Mouse (Mus musculus) layer of hippocampus, postnatal 14 days (tissue): Measurements from ENCODE around the gene Cox10. TPM values are rescaled to one million over a fixed set of nuclear protein-coding genes. Genes with fewer than 3 reads are reported as not detected.
"Not testable (repeated sequence)": the region's sequence is repeated elsewhere in the genome, so short reads cannot be mapped to it uniquely, and the experiment has no call there.

Source experiments
- DNase-seq, 2 experiments: peaks; one replicate each; pipeline ENCODE4 v3.0.0; 2021 to 2022; ENCODE audit warnings: low spot score in 2 of 2, mixed read lengths in 1 of 2
- long read RNA-seq, 2 experiments: library from polyadenylated mRNA; stranded (forward); transcript quantifications; one replicate each; pipeline ENCODE4 v2.0.0; 2021
- total RNA-seq, 2 experiments: library from RNA; stranded (reverse); gene quantifications; 2 replicates each; pipeline ENCODE4 v1.2.3; 2021

Gene Cox10
- 10 to 100 TPM; 23.5 to 25.8 TPM for total RNA-seq
- long read RNA-seq, experiment 1, transcript Cox10-201 (7 exons, 2,915 nt) = major isoform, 28 of 33 reads
- long read RNA-seq, experiment 1, partial matches to known transcripts = 1 of 33 reads
- long read RNA-seq, experiment 1, other reads (novel, unspliced or antisense) = 4 of 33 reads
- long read RNA-seq, experiment 2, transcript Cox10-201 (7 exons, 2,915 nt) = major isoform, 30 of 41 reads
- long read RNA-seq, experiment 2, partial matches to known transcripts = 1 of 41 reads
- long read RNA-seq, experiment 2, other reads (novel, unspliced or antisense) = 10 of 41 reads

- peak; percentile 82 to 89 for DNase-seq
Observed at GRCm38 (mm10) chr11:64078956-64079726, at the start of gene Cox10. Gene Cox10 (minus strand): TSS chr11:64079468.

- no peak for DNase-seq
Observed at GRCm38 (mm10) chr11:64128016-64128415, 48.7 kb upstream of the Cox10 start.

GRCm38 (mm10) chr11:64125471-64125870 lies 46.2 kb upstream of the Cox10 start:
- DNase-seq = no peak

- not testable (repeated sequence) for DNase-seq
Observed at GRCm38 (mm10) chr11:64123174-64123573, 43.9 kb upstream of the Cox10 start.

- DNase-seq = no peak
Observed at GRCm38 (mm10) chr11:64116711-64117110, 37.4 kb upstream of the Cox10 start.

GRCm38 (mm10) chr11:64115822-64116221 lies 36.6 kb upstream of the Cox10 start:
- no peak for DNase-seq

- DNase-seq = no peak
Observed at GRCm38 (mm10) chr11:64115101-64115500, 35.8 kb upstream of the Cox10 start.

GRCm38 (mm10) chr11:64100060-64100459 lies 20.8 kb upstream of the Cox10 start:
- no peak for DNase-seq

- DNase-seq = no peak
Observed at GRCm38 (mm10) chr11:64093058-64093457, 13.8 kb upstream of the Cox10 start.

- no peak for DNase-seq
Observed at GRCm38 (mm10) chr11:64091150-64091549, 11.9 kb upstream of the Cox10 start.

GRCm38 (mm10) chr11:64089682-64090081 lies 10.4 kb upstream of the Cox10 start:
- DNase-seq = no peak

- no peak for DNase-seq
Observed at GRCm38 (mm10) chr11:64085888-64086287, 6.6 kb upstream of the Cox10 start.

- no peak for DNase-seq
Observed at GRCm38 (mm10) chr11:64079727-64080081, 436 bp upstream of the Cox10 start.

- no peak for DNase-seq
Observed at GRCm38 (mm10) chr11:64076212-64076611, 3.1 kb downstream of the Cox10 start.

GRCm38 (mm10) chr11:64073379-64073778 lies 5.9 kb downstream of the Cox10 start:
- DNase-seq = no peak

GRCm38 (mm10) chr11:64071536-64071935 lies 7.7 kb downstream of the Cox10 start:
- DNase-seq = no peak

- no peak for DNase-seq
Observed at GRCm38 (mm10) chr11:64066001-64066400, 13.3 kb downstream of the Cox10 start.

GRCm38 (mm10) chr11:64063130-64063529 lies 16.1 kb downstream of the Cox10 start:
- no peak for DNase-seq

- DNase-seq = no peak
Observed at GRCm38 (mm10) chr11:64062226-64062625, 17.0 kb downstream of the Cox10 start.

- no peak for DNase-seq
Observed at GRCm38 (mm10) chr11:64059305-64059704, 20.0 kb downstream of the Cox10 start.

- no peak for DNase-seq
Observed at GRCm38 (mm10) chr11:64058474-64058873, 20.8 kb downstream of the Cox10 start.

GRCm38 (mm10) chr11:64053371-64053770 lies 25.9 kb downstream of the Cox10 start:
- DNase-seq = no peak
